9 mouse cellular contexts compared by ENCODE assay signal in the genomic region with DNA sequence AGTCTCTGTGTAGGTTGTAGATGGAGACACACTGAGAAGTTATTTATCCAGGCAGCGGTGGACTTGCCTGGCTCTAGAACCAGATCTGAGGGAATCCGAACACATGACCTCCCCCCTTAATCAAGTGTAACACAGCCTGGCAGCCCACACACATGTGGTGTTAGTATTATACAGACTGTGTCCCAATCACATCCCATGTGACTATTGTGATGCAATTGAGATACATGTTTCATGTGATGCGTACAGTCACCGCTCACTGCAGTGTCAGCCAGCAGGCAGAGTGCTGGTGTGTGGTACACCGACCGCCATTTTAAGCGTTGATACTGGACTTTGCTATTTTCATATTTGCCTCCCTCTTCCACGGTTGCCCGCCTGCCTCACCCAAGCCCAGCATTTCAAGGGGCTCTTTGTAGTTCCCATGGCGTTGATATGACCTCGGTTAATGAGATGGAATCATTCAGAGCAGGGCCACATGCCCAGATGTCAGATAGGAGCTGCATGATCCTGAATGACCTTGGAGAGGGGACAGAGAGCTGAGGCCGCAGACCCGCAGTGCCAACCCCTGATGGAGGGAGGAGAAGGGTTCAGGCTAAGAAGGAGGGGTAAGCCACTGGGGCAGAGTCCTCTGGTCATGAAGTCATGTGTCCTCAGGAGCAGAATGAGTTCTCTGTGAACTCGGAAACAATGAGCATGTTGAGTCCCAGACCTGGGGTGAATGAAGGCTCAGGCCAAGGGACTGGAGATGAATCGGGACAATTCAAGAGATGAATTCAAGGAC.
A peak's percentile ranks its signal among the peaks of the same experiment; 100 is the strongest.
DNase-seq lines count a peak whose midpoint lies in the region; ATAC-seq and TF ChIP-seq lines count a peak whose summit lies in the region.
"Had no signal": no experiment of that assay in that cellular context is flagged by ENCODE, and none has a peak within 500 bp of the region (broad histone marks: within the 10 kb centered on the region; RNA-seq: fewer than 3 reads in every experiment).

No protein-coding gene starts in this region.

- no peaks in the 10 kb centered on the region for H3K36me3 ChIP-seq in embryonic facial prominence, embryonic 12.5 days
- peaks cover 10% of the 10 kb centered on the region for H3K36me3 ChIP-seq in embryonic facial prominence, embryonic 10.5 days (replicated peaks)
- H3K36me3 ChIP-seq in embryonic facial prominence, embryonic 13.5 days = peaks cover 8% of the 10 kb centered on the region; the same call in 1 of the 2 replicates
- H3K36me3 ChIP-seq in limb, embryonic 13.5 days = no peaks in the 10 kb centered on the region
- H3K36me3 ChIP-seq in liver, embryonic 11.5 days (ENCODE audit: control insufficient read depth, insufficient read depth, low read length) = no peaks in the 10 kb centered on the region
- H3K36me3 ChIP-seq in heart, embryonic 11.5 days (ENCODE audit: control insufficient read depth, insufficient read depth, low read length) = no peaks in the 10 kb centered on the region

- H3K9me3 ChIP-seq in embryonic facial prominence, embryonic 12.5 days = no peaks in the 10 kb centered on the region
- H3K9me3 ChIP-seq in embryonic facial prominence, embryonic 10.5 days = no peaks in the 10 kb centered on the region
- no peaks in the 10 kb centered on the region for H3K9me3 ChIP-seq in embryonic facial prominence, embryonic 13.5 days
- H3K9me3 ChIP-seq in limb, embryonic 13.5 days = no peaks in the 10 kb centered on the region
- no peaks in the 10 kb centered on the region for H3K9me3 ChIP-seq in liver, embryonic 11.5 days (ENCODE audit: control insufficient read depth, low read length)
- H3K9me3 ChIP-seq in heart, embryonic 11.5 days (replicated peaks; ENCODE audit: control insufficient read depth, low read length) = no peaks in the 10 kb centered on the region

- H3K27ac ChIP-seq in embryonic facial prominence, embryonic 12.5 days = no peak overlapping the region
- no peak overlapping the region for H3K27ac ChIP-seq in embryonic facial prominence, embryonic 10.5 days (replicated peaks)
- H3K27ac ChIP-seq in layer of hippocampus, adult 2 months = peak overlapping the region; percentile 94
- no peak overlapping the region for H3K27ac ChIP-seq in embryonic facial prominence, embryonic 13.5 days
- H3K27ac ChIP-seq in limb, embryonic 13.5 days = no peak overlapping the region
- no peak overlapping the region for H3K27ac ChIP-seq in liver, embryonic 11.5 days (ENCODE audit: low read depth, low read length)
- H3K27ac ChIP-seq in heart, embryonic 11.5 days (ENCODE audit: low read depth, low read length) = no peak overlapping the region

- H3K4me3 ChIP-seq in embryonic facial prominence, embryonic 12.5 days = no peak overlapping the region
- H3K4me3 ChIP-seq in embryonic facial prominence, embryonic 10.5 days = no peak overlapping the region
- H3K4me3 ChIP-seq in layer of hippocampus, adult 2 months = no peak overlapping the region; the same call in 1 of the 2 replicates
- no peak overlapping the region for H3K4me3 ChIP-seq in embryonic facial prominence, embryonic 13.5 days
- H3K4me3 ChIP-seq in limb, embryonic 13.5 days = no peak overlapping the region
- H3K4me3 ChIP-seq in liver, embryonic 11.5 days (ENCODE audit: low read depth, low read length) = no peak overlapping the region
- H3K4me3 ChIP-seq in heart, embryonic 11.5 days (ENCODE audit: low read depth, low read length) = no peak overlapping the region

- DNase-seq in embryonic facial prominence, embryonic 10.5 days (ENCODE audit: low spot score) = no peak
- DNase-seq in layer of hippocampus, adult 2 months (ENCODE audit: low spot score in 2 of 2) = no peak
- no peak for DNase-seq in layer of hippocampus, postnatal 10 days (ENCODE audit: low spot score in 2 of 2)
- no peak for DNase-seq in liver, embryonic 11.5 days (ENCODE audit: low spot score)

- no peak for TF ChIP-seq CTCF in layer of hippocampus, adult 2 months (conservative IDR thresholded peaks at IDR 0.05)

- no peak overlapping the region for H3K9ac ChIP-seq in embryonic facial prominence, embryonic 12.5 days
- no peak overlapping the region for H3K9ac ChIP-seq in embryonic facial prominence, embryonic 13.5 days
- no peak overlapping the region for H3K9ac ChIP-seq in limb, embryonic 13.5 days
- H3K9ac ChIP-seq in liver, embryonic 11.5 days (ENCODE audit: low read depth, low read length) = no peak overlapping the region
- no peak overlapping the region for H3K9ac ChIP-seq in heart, embryonic 11.5 days (ENCODE audit: low read depth, low read length)

- H3K27me3 ChIP-seq in embryonic facial prominence, embryonic 12.5 days = peaks cover 5% of the 10 kb centered on the region; the same call in 1 of the 2 replicates
- peaks cover 56% of the 10 kb centered on the region for H3K27me3 ChIP-seq in embryonic facial prominence, embryonic 10.5 days (replicated peaks; ENCODE audit: low read depth, poor library complexity, severe bottlenecking)
- H3K27me3 ChIP-seq in embryonic facial prominence, embryonic 13.5 days = peaks cover 5% of the 10 kb centered on the region; the same call in 1 of the 2 replicates
- H3K27me3 ChIP-seq in limb, embryonic 13.5 days = peaks cover 7% of the 10 kb centered on the region
- no peaks in the 10 kb centered on the region for H3K27me3 ChIP-seq in liver, embryonic 11.5 days (replicated peaks; ENCODE audit: control insufficient read depth, insufficient read depth, low read length)
- 0 out of 2 replicates have a peak, but pooled peaks cover 3% of the 10 kb centered on the region for H3K27me3 ChIP-seq in heart, embryonic 11.5 days (ENCODE audit: control insufficient read depth, insufficient read depth, low read length)
- H3K27me3 ChIP-seq: CH12.LX had no signal

- H3K4me2 ChIP-seq in embryonic facial prominence, embryonic 12.5 days (replicated peaks) = peak overlapping the region; percentile 95; the same call in 1 of the 2 replicates
- peak overlapping the region; percentile 94; the same call in 1 of the 2 replicates for H3K4me2 ChIP-seq in embryonic facial prominence, embryonic 13.5 days
- peak overlapping the region; percentile 92 for H3K4me2 ChIP-seq in limb, embryonic 13.5 days (replicated peaks)
- no peak overlapping the region for H3K4me2 ChIP-seq in liver, embryonic 11.5 days
- no peak overlapping the region for H3K4me2 ChIP-seq in heart, embryonic 11.5 days

- peaks cover 33% of the 10 kb centered on the region for H3K4me1 ChIP-seq in embryonic facial prominence, embryonic 12.5 days
- peaks cover 41% of the 10 kb centered on the region for H3K4me1 ChIP-seq in embryonic facial prominence, embryonic 10.5 days
- H3K4me1 ChIP-seq in embryonic facial prominence, embryonic 13.5 days = peaks cover 33% of the 10 kb centered on the region
- peaks cover 38% of the 10 kb centered on the region for H3K4me1 ChIP-seq in limb, embryonic 13.5 days
- H3K4me1 ChIP-seq in liver, embryonic 11.5 days (replicated peaks; ENCODE audit: control insufficient read depth, insufficient read depth, low read length) = peaks cover 21% of the 10 kb centered on the region
- H3K4me1 ChIP-seq in heart, embryonic 11.5 days (ENCODE audit: control insufficient read depth, insufficient read depth, low read length) = peaks cover 38% of the 10 kb centered on the region

- 75% methylated on average over 15 of the region's 15 CpGs for WGBS in embryonic facial prominence, embryonic 12.5 days
- WGBS in embryonic facial prominence, embryonic 10.5 days = 75% methylated on average over 15 of the region's 15 CpGs
- 76% methylated on average over 15 of the region's 15 CpGs for WGBS in embryonic facial prominence, embryonic 13.5 days
- WGBS in limb, embryonic 13.5 days = 80% methylated on average over 15 of the region's 15 CpGs
- 81% methylated on average over 15 of the region's 15 CpGs for WGBS in liver, embryonic 11.5 days
- WGBS in heart, embryonic 11.5 days (ENCODE audit: insufficient replicate concordance) = 77% methylated on average over 15 of the region's 15 CpGs

- no peak for ATAC-seq in embryonic facial prominence, embryonic 12.5 days (ENCODE audit: insufficient number of reproducible peaks, insufficient read depth, low FRiP score, low TSS enrichment)
- no peak for ATAC-seq in embryonic facial prominence, embryonic 13.5 days (ENCODE audit: insufficient number of reproducible peaks, insufficient read depth, low FRiP score, low TSS enrichment, low read depth)
- no peak; the same call in 1 of the 2 replicates for ATAC-seq in limb, embryonic 13.5 days (ENCODE audit: low FRiP score, low read depth)
- ATAC-seq in liver, embryonic 11.5 days (replicated peaks; ENCODE audit: low FRiP score) = no peak
- no peak for ATAC-seq in heart, embryonic 11.5 days (replicated peaks; ENCODE audit: insufficient number of reproducible peaks, low FRiP score, low TSS enrichment)

Comparison
In these comparisons a context has a peak if more than half of its experiments do, and no peak if none do; other contexts are left out.
1. H3K4me2 ChIP-seq: peak in embryonic facial prominence, embryonic 12.5 days (single experiment), embryonic facial prominence, embryonic 13.5 days (single experiment) and limb, embryonic 13.5 days (single experiment); none in liver, embryonic 11.5 days (single experiment) and heart, embryonic 11.5 days (single experiment).